Mouse (Mus musculus): Measurements from ENCODE around the gene Mpz. TPM values are rescaled to one million over a fixed set of nuclear protein-coding genes. Genes with fewer than 3 reads are reported as not detected.
A peak's percentile ranks its signal among the peaks of the same experiment; 100 is the strongest.

Mpz gene
- polyA plus RNA-seq, 1 experiment from 2014 or later: 0.63 TPM

DNA sequence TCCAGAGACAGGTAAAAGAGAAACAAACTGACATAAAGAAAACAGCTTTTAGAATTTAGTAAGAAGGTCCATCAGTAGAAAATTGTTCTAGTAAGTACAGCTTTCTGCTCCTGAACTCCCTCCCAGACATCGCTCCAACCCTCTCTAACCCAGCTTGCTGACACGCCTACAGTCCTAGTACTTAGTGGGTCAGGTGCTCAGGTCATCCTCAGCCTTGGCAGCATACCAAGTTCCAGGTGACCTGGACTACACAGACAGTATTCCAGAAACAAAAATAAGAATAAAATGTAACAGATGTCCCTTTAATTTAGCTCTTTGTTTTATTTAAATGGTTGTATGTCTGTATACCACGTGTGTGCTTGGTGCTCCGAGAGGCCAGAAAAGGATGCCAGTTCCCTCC is 1.5 kb downstream of the Mpz start:
- Histone ChIP-seq H3K9me3 (replicated peaks; ENCODE audit: control insufficient read depth, low read length, poor library complexity, severe bottlenecking) (no peaks in the 10 kb centered on the region), H3K36me3 (ENCODE audit: control insufficient read depth, insufficient read depth, low read length) (no peaks in the 10 kb centered on the region), H3K9ac (ENCODE audit: low read depth, low read length) (no peak overlapping the region), H3K27ac (ENCODE audit: low read length) (no peak overlapping the region), H3K4me2 (ENCODE audit: low read length) (no peak overlapping the region), H3K27me3 (ENCODE audit: control insufficient read depth, insufficient read depth, low read depth, low read length) (no peaks in the 10 kb centered on the region), H3K4me3 (ENCODE audit: low read depth, low read length) (no peak overlapping the region), H3K4me1 (ENCODE audit: control insufficient read depth, insufficient read depth, low read length) (peaks cover 15% of the 10 kb centered on the region)
- WGBS: 83% methylated on average over 4 of the region's 4 CpGs
- ATAC-seq: no peak

- H3K9ac ChIP-seq (ENCODE audit: low read depth, low read length): no peak overlapping the region
- peaks cover 3% of the 10 kb centered on the region; the same call in 1 of the 2 replicates for H3K4me1 ChIP-seq (ENCODE audit: control insufficient read depth, insufficient read depth, low read length)
- H3K4me3 ChIP-seq (ENCODE audit: low read depth, low read length): no peak overlapping the region
- peaks cover 10% of the 10 kb centered on the region for H3K27me3 ChIP-seq (ENCODE audit: control insufficient read depth, insufficient read depth, low read depth, low read length)
- H3K4me2 ChIP-seq (ENCODE audit: low read length): no peak overlapping the region
- H3K27ac ChIP-seq (ENCODE audit: low read length): no peak overlapping the region
- 76% methylated on average over 3 of the region's 3 CpGs for WGBS
- ATAC-seq: no peak
- no peaks in the 10 kb centered on the region for H3K9me3 ChIP-seq (replicated peaks; ENCODE audit: control insufficient read depth, low read length, poor library complexity, severe bottlenecking)
- no peaks in the 10 kb centered on the region for H3K36me3 ChIP-seq (ENCODE audit: control insufficient read depth, insufficient read depth, low read length)
Observed at GRCm38 (mm10) chr1:171156644-171157043, 6.1 kb downstream of the Mpz start.

DNA sequence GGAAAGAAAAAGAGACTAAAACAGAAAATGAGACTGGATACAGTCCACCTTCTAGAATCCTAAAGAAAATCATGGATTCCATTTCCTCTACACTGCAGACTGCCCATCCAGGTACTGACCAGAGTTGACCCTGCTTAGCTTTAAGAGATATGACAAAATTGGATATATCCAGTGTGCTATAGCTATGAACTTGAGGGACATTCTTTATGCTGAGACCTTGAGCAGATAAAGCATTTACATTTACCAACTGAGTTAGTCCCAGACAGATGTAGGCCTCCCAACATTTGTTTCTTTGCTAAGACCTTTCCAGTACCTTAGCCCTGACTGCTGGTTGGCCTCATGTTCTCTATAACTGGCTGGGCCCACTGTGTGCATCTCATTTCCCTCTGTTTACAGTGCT is 7.5 kb downstream of the Mpz start:
- Histone ChIP-seq H3K9ac (ENCODE audit: low read depth, low read length) (no peak overlapping the region), H3K36me3 (ENCODE audit: control insufficient read depth, insufficient read depth, low read length) (no peaks in the 10 kb centered on the region), H3K4me3 (ENCODE audit: low read depth, low read length) (no peak overlapping the region), H3K27me3 (ENCODE audit: control insufficient read depth, insufficient read depth, low read depth, low read length) (peaks cover 10% of the 10 kb centered on the region), H3K4me2 (ENCODE audit: low read length) (no peak overlapping the region), H3K27ac (ENCODE audit: low read length) (no peak overlapping the region), H3K4me1 (ENCODE audit: control insufficient read depth, insufficient read depth, low read length) (peaks cover 3% of the 10 kb centered on the region; the same call in 1 of the 2 replicates), H3K9me3 (replicated peaks; ENCODE audit: control insufficient read depth, low read length, poor library complexity, severe bottlenecking) (no peaks in the 10 kb centered on the region)
- ATAC-seq: no peak

DNA sequence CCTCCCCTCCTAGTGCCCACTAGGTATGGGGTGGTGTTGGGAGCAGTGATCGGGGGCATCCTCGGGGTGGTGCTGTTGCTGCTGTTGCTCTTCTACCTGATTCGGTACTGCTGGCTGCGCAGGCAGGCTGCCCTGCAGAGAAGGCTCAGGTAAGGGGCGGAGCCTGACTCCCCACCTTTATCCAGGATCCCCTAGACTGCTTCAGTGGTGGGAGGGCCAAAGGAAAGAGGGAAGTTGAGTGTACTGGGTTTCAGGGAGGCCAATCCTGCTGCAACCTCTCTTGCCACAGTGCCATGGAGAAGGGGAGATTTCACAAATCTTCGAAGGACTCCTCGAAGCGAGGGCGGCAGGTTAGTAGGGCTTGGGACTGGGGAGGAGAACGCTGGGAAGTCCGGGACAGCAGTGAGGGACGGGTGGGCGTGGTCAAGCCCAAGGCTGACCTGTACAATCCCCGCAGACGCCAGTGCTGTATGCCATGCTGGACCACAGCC is 9.0 kb downstream of the Mpz start:
- ATAC-seq: no peak
- no peak overlapping the region for H3K9ac ChIP-seq (ENCODE audit: low read depth, low read length)

DNA sequence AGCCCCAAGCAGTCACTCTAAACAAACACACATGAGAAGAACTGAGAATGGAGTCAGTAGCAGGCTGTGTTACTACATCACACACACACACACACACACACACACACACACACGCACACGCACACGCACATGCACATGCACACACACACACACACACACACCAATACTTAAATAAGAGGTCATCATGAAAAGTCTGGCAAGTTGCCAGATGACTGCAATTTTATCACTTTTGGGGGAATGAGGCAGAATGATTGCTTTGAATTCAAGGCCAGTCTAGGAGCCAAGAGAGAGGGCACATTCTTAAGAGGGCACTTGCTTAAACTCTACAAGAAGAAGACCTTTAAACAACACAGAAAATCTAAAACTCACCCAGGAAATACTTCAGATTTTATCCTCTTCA is 12.0 kb downstream of the Mpz start:
- Histone ChIP-seq H3K9ac (ENCODE audit: low read depth, low read length) (no peak overlapping the region), H3K4me2 (ENCODE audit: low read length) (no peak overlapping the region), H3K4me3 (ENCODE audit: low read depth, low read length) (no peak overlapping the region), H3K36me3 (ENCODE audit: control insufficient read depth, insufficient read depth, low read length) (no peaks in the 10 kb centered on the region), H3K9me3 (replicated peaks; ENCODE audit: control insufficient read depth, low read length, poor library complexity, severe bottlenecking) (no peaks in the 10 kb centered on the region), H3K27me3 (ENCODE audit: control insufficient read depth, insufficient read depth, low read depth, low read length) (peaks cover 10% of the 10 kb centered on the region), H3K27ac (ENCODE audit: low read length) (no peak overlapping the region), H3K4me1 (ENCODE audit: control insufficient read depth, insufficient read depth, low read length) (peaks cover 3% of the 10 kb centered on the region; the same call in 1 of the 2 replicates)
- no peak for ATAC-seq
- WGBS: 87% methylated on average over 3 of the region's 3 CpGs

More for the DNA sequence above, 9.0 kb downstream of the Mpz start:
- no peak overlapping the region for H3K27ac ChIP-seq (ENCODE audit: low read length)
- H3K9me3 ChIP-seq (replicated peaks; ENCODE audit: control insufficient read depth, low read length, poor library complexity, severe bottlenecking): no peaks in the 10 kb centered on the region
- H3K27me3 ChIP-seq (ENCODE audit: control insufficient read depth, insufficient read depth, low read depth, low read length): peaks cover 10% of the 10 kb centered on the region
- peak overlapping the region; percentile 6; the same call in 1 of the 2 replicates for H3K4me3 ChIP-seq (ENCODE audit: low read depth, low read length)
- H3K4me1 ChIP-seq (ENCODE audit: control insufficient read depth, insufficient read depth, low read length): peaks cover 3% of the 10 kb centered on the region; the same call in 1 of the 2 replicates
- H3K4me2 ChIP-seq (ENCODE audit: low read length): peak overlapping the region; percentile 34
- H3K36me3 ChIP-seq (ENCODE audit: control insufficient read depth, insufficient read depth, low read length): no peaks in the 10 kb centered on the region
- 5% methylated on average over 15 of the region's 15 CpGs for WGBS

- H3K9ac ChIP-seq (ENCODE audit: low read depth, low read length): no peak overlapping the region
- WGBS: 32% methylated on average over 3 of the region's 3 CpGs
- H3K9me3 ChIP-seq (replicated peaks; ENCODE audit: control insufficient read depth, low read length, poor library complexity, severe bottlenecking): no peaks in the 10 kb centered on the region
- H3K27me3 ChIP-seq (ENCODE audit: control insufficient read depth, insufficient read depth, low read depth, low read length): peaks cover 6% of the 10 kb centered on the region
- no peak overlapping the region for H3K4me2 ChIP-seq (ENCODE audit: low read length)
- H3K4me3 ChIP-seq (ENCODE audit: low read depth, low read length): no peak overlapping the region
- no peak overlapping the region for H3K27ac ChIP-seq (ENCODE audit: low read length)
- H3K36me3 ChIP-seq (ENCODE audit: control insufficient read depth, insufficient read depth, low read length): no peaks in the 10 kb centered on the region
- ATAC-seq: no peak
- H3K4me1 ChIP-seq (ENCODE audit: control insufficient read depth, insufficient read depth, low read length): peaks cover 3% of the 10 kb centered on the region; the same call in 1 of the 2 replicates
Observed at GRCm38 (mm10) chr1:171164258-171164657, 13.7 kb downstream of the Mpz start.

DNA sequence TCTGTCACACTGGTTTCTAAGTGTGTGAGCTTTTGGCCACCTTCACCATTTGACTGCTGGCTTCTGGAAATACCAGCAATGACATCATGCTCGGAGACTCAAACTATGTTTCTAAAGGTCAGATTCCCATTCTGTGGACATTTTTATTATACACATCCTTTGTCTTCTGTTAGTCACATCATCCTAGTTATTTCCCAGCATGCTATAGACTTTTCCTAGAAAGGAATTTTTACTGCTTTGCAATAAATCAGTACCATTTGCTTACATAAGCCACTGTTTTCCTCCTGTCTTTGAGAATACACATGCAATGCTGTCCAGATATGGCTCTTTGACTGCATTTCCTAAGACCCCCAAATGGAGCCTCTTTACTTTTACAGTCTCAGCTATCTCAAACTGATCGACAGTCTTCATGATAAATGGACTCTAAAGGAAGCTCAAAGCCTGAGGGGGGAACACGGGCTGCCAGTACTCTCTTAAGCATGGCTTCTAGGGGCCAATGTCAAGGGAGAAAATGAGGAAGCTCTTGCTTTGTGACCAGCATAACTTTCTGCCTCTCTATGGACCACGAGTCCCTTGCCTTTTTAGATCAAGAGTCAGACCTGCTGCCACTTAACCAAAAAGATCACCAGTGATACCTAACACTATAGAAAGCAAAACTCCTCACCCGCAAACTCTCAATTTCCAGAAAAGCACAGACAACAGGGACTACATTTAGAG is 15.3 kb downstream of the Mpz start:
- no peak overlapping the region for H3K9ac ChIP-seq (ENCODE audit: low read depth, low read length)
- H3K4me3 ChIP-seq (ENCODE audit: low read depth, low read length): no peak overlapping the region
- WGBS: 83% methylated on average over 5 of the region's 5 CpGs
- no peaks in the 10 kb centered on the region for H3K9me3 ChIP-seq (replicated peaks; ENCODE audit: control insufficient read depth, low read length, poor library complexity, severe bottlenecking)
- H3K4me1 ChIP-seq (ENCODE audit: control insufficient read depth, insufficient read depth, low read length): no peaks in the 10 kb centered on the region
- no peaks in the 10 kb centered on the region for H3K36me3 ChIP-seq (ENCODE audit: control insufficient read depth, insufficient read depth, low read length)
- ATAC-seq: no peak
- no peak overlapping the region for H3K4me2 ChIP-seq (ENCODE audit: low read length)
- no peaks in the 10 kb centered on the region; the same call in 1 of the 2 replicates for H3K27me3 ChIP-seq (ENCODE audit: control insufficient read depth, insufficient read depth, low read depth, low read length)
- H3K27ac ChIP-seq (ENCODE audit: low read length): no peak overlapping the region

DNA sequence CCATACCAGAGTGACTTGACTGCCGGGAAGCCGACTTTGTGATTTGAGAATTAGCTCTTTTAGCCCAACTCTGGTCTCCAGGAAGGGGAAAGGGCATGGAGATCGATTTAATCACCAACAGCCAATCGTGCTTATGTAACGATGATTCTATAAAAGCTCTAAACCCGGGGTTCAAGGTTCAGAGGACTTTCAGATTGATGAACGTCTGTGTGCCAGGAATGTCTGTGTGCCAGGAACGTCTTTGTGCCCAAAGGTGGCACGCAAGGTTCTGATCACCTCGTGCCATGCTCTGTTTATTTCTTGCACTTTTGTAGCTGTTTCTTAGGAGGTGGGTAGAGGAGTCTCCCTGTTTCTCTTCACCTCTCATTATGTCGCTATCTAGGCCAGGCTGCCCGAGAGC is 18.4 kb downstream of the Mpz start:
- WGBS: 89% methylated on average over 12 of the region's 12 CpGs
- H3K4me1 ChIP-seq (ENCODE audit: control insufficient read depth, insufficient read depth, low read length): no peaks in the 10 kb centered on the region
- H3K36me3 ChIP-seq (ENCODE audit: control insufficient read depth, insufficient read depth, low read length): no peaks in the 10 kb centered on the region
- no peak overlapping the region for H3K4me3 ChIP-seq (ENCODE audit: low read depth, low read length)
- no peak overlapping the region for H3K4me2 ChIP-seq (ENCODE audit: low read length)
- H3K27me3 ChIP-seq (ENCODE audit: control insufficient read depth, insufficient read depth, low read depth, low read length): no peaks in the 10 kb centered on the region
- H3K9ac ChIP-seq (ENCODE audit: low read depth, low read length): no peak overlapping the region
- ATAC-seq: no peak
- H3K27ac ChIP-seq (ENCODE audit: low read length): no peak overlapping the region
- no peaks in the 10 kb centered on the region for H3K9me3 ChIP-seq (replicated peaks; ENCODE audit: control insufficient read depth, low read length, poor library complexity, severe bottlenecking)

GRCm38 (mm10) chr1:171169913-171170312 is 19.4 kb downstream of the Mpz start:
- no peaks in the 10 kb centered on the region for H3K27me3 ChIP-seq (ENCODE audit: control insufficient read depth, insufficient read depth, low read depth, low read length)
- no peaks in the 10 kb centered on the region for H3K4me1 ChIP-seq (ENCODE audit: control insufficient read depth, insufficient read depth, low read length)
- ATAC-seq: no peak
- 68% methylated on average over 3 of the region's 3 CpGs for WGBS
- H3K9me3 ChIP-seq (replicated peaks; ENCODE audit: control insufficient read depth, low read length, poor library complexity, severe bottlenecking): no peaks in the 10 kb centered on the region
- no peak overlapping the region for H3K27ac ChIP-seq (ENCODE audit: low read length)
- no peak overlapping the region for H3K4me2 ChIP-seq (ENCODE audit: low read length)
- no peak overlapping the region for H3K9ac ChIP-seq (ENCODE audit: low read depth, low read length)
- no peak overlapping the region for H3K4me3 ChIP-seq (ENCODE audit: low read depth, low read length)
- H3K36me3 ChIP-seq (ENCODE audit: control insufficient read depth, insufficient read depth, low read length): no peaks in the 10 kb centered on the region
